Mouse (Mus musculus) G1E (cell line): ENCODE data around the gene Large2.

Experiments used
- CTCF ChIP-seq: IDR thresholded peaks from 2 replicates; pipeline ENCODE4 v1.5.1; 2012; ENCODE audit warnings: low read depth, low read length, inconsistent platforms, mixed read lengths
- GATA1 ChIP-seq: IDR thresholded peaks from 2 replicates; pipeline ENCODE4 v1.6.1; 2012; ENCODE audit warnings: borderline replicate concordance, low read length, inconsistent platforms, mixed read lengths
- GATA2 ChIP-seq: IDR thresholded peaks from 2 replicates; pipeline ENCODE4 v1.6.1; 2012; ENCODE audit warnings: low read depth, low read length, inconsistent platforms, borderline replicate concordance
- POLR2AphosphoS5 ChIP-seq: IDR thresholded peaks from 2 replicates; pipeline ENCODE4 v1.6.1; 2012; ENCODE audit warnings: low read depth, low read length, inconsistent platforms; ENCODE audit not compliant: insufficient replicate concordance
- TAL1 ChIP-seq: conservative IDR thresholded peaks from 2 replicates; pipeline ENCODE4 v1.6.1; 2012; ENCODE audit warnings: low read depth, low read length, inconsistent platforms, mixed read lengths

- no peak for TF ChIP-seq CTCF
- no peak for TF ChIP-seq TAL1
- TF ChIP-seq GATA1: no peak
- no peak for TF ChIP-seq GATA2
- no peak for TF ChIP-seq POLR2AphosphoS5
Measured at GRCm38 (mm10) chr2:92370375-92370774, 4.3 kb downstream of the Large2 start.
